Mouse (Mus musculus): Measurements from ENCODE around the gene Hyou1.

- TF ChIP-seq POLR2A (IDR thresholded peaks at IDR 0.05; ENCODE audit: borderline replicate concordance, low read depth, low read length), result no peak
- no peak for TF ChIP-seq CTCF (IDR thresholded peaks at IDR 0.05; ENCODE audit: low read depth, low read length)
Measured at GRCm38 (mm10) chr9:44440961-44441360, 61.7 kb downstream of the Hyou1 start, which contains the start of gene Foxr1.
